Mouse (Mus musculus) intestine, embryonic 14.5 days (tissue): ENCODE measurements around the gene Anxa2. TPM values are rescaled to one million over a fixed set of nuclear protein-coding genes. Genes with fewer than 3 reads are reported as not detected.

ENCODE experiments used
- ATAC-seq: fragments of 200-750 bp; cut with Nextera tagmentation; replicated peaks from 2 replicates; pipeline ENCODE4 v1.8.0; 2017; ENCODE audit warnings: low read depth, moderate number of reproducible peaks, moderate TSS enrichment, moderate library complexity; ENCODE audit not compliant: low FRiP score, low TSS enrichment
- DNase-seq: peaks from one replicate; pipeline ENCODE4 v3.0.0-alpha.2; 2018; ENCODE audit warnings: low spot score
- H3K27ac ChIP-seq: fragments of 300-500 bp; sonication (generic); 2 replicates; pipeline ENCODE4 v1.5.1; 2014; ENCODE audit warnings: low read depth, mild to moderate bottlenecking, control low read depth
- H3K27me3 ChIP-seq: fragments of 300-500 bp; sonication (generic); replicated peaks from 2 replicates; pipeline ENCODE4 v1.6.1; 2014; ENCODE audit warnings: low read length, control low read depth; ENCODE audit not compliant: control insufficient read depth, insufficient read depth
- H3K36me3 ChIP-seq: fragments of 300-500 bp; sonication (generic); 2 replicates; pipeline ENCODE4 v1.6.1; 2014; ENCODE audit warnings: low read length, control low read depth; ENCODE audit not compliant: control insufficient read depth, insufficient read depth
- H3K4me1 ChIP-seq: fragments of 300-500 bp; sonication (generic); replicated peaks from 2 replicates; pipeline ENCODE4 v1.6.1; 2014; ENCODE audit warnings: low read length, control low read depth, mixed read lengths; ENCODE audit not compliant: control insufficient read depth, insufficient read depth
- H3K4me2 ChIP-seq: fragments of 300-500 bp; sonication (generic); 2 replicates; pipeline ENCODE4 v1.6.1; 2014; ENCODE audit warnings: low read length
- H3K4me3 ChIP-seq: fragments of 300-500 bp; sonication (generic); 2 replicates; pipeline ENCODE4 v1.5.1; 2014; ENCODE audit warnings: low read depth, low read length, control low read depth, mixed read lengths
- H3K9ac ChIP-seq: fragments of 300-500 bp; sonication (generic); 2 replicates; pipeline ENCODE4 v1.6.1; 2014; ENCODE audit warnings: mild to moderate bottlenecking, low read length
- H3K9me3 ChIP-seq: fragments of 300-500 bp; sonication (generic); 2 replicates; pipeline ENCODE4 v1.6.1; 2016; ENCODE audit warnings: low read length, control low read depth; ENCODE audit not compliant: control insufficient read depth
- WGBS: fragments of 180-500 bp; shearing (Covaris S2); extraction: QIAGEN DNeasy Blood & Tissue Kit; methylation state at CpG from one replicate; pipeline ENCODE4 v1.1.7; 2014; 5-methylcytosine and 5-hydroxymethylcytosine counted together
- polyA plus RNA-seq: library from polyadenylated mRNA; unstranded; fragments of >200 nt; fragmentation: Nextera tagmentation; extraction: Ambion mirVana; gene quantifications from 2 replicates; pipeline ENCODE4 v1.2.1, GENCODE M21; 2014

Anxa2 gene
- polyA plus RNA-seq, result 377 and 383 TPM in 2 replicates

GRCm38 (mm10) chr9:69453066-69453900 is at the start of gene Anxa2:
Gene Anxa2 (plus strand): TSS chr9:69453620.
- peaks cover 41% of the 10 kb centered on the region for H3K4me1 ChIP-seq
- H3K4me3 ChIP-seq, result peak within 1 kb of the TSS; percentile 50
- 0 out of 2 replicates have a peak, but pooled peaks cover 11% of the 10 kb centered on the region for H3K27me3 ChIP-seq
- H3K36me3 ChIP-seq, result no peaks in the 10 kb centered on the region
- ATAC-seq (peak; percentile 87), DNase-seq (peak; percentile 95)
- peak within 1 kb of the TSS; percentile 79 for H3K9ac ChIP-seq
- H3K27ac ChIP-seq, result peak within 1 kb of the TSS; percentile 85
- WGBS, result 6% methylated on average over 30 of the region's 37 CpGs
- H3K9me3 ChIP-seq, result no peaks in the 10 kb centered on the region
- peak within 1 kb of the TSS; percentile 71 for H3K4me2 ChIP-seq

DNA sequence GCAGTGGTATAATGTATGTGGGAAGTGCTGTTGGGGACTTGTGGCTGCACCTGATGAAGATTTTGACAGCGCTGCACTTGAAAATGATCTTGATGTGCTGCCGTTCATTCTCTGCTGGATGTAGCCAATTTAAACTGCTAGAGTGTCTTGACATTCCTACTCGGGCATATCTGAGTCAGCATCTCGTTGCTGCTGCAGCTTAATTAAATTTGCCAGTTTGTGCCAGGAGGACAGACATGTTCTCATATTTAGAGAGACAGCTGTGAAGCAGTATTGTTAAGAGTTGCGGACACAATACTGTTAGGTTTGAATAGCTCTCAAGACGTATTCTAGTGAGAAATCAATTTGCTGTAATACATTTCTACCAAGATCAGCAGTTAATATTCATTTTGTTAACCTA is 48.7 kb upstream of the Anxa2 start:
- DNase-seq (no peak), ATAC-seq (no peak)
- WGBS, result 80% methylated on average over 6 of the region's 6 CpGs
- no peaks in the 10 kb centered on the region for H3K4me1 ChIP-seq
- no peak overlapping the region for H3K9ac ChIP-seq
- H3K36me3 ChIP-seq, result peaks cover 22% of the 10 kb centered on the region
- no peaks in the 10 kb centered on the region for H3K9me3 ChIP-seq
- no peaks in the 10 kb centered on the region for H3K27me3 ChIP-seq
- no peak overlapping the region for H3K4me2 ChIP-seq
- H3K4me3 ChIP-seq, result no peak overlapping the region
- H3K27ac ChIP-seq, result no peak overlapping the region

- H3K4me1 ChIP-seq, result no peaks in the 10 kb centered on the region
- no peak overlapping the region for H3K27ac ChIP-seq
- no peak overlapping the region for H3K4me2 ChIP-seq
- no peaks in the 10 kb centered on the region for H3K9me3 ChIP-seq
- no peak overlapping the region for H3K4me3 ChIP-seq
- ATAC-seq (no peak), DNase-seq (no peak)
- 92% methylated on average over 1 of the region's 1 CpGs for WGBS
- no peaks in the 10 kb centered on the region for H3K27me3 ChIP-seq
- H3K9ac ChIP-seq, result no peak overlapping the region
- peaks cover 59% of the 10 kb centered on the region for H3K36me3 ChIP-seq
These were observed 33.9 kb upstream of the Anxa2 start for GRCm38 (mm10) chr9:69419476-69419875.

GRCm38 (mm10) chr9:69430531-69430930 is 22.9 kb upstream of the Anxa2 start:
- H3K27ac ChIP-seq, result no peak overlapping the region
- H3K4me2 ChIP-seq, result no peak overlapping the region
- H3K9me3 ChIP-seq, result no peaks in the 10 kb centered on the region
- no peaks in the 10 kb centered on the region for H3K4me1 ChIP-seq
- peaks cover 62% of the 10 kb centered on the region for H3K36me3 ChIP-seq
- ATAC-seq, result no peak
- WGBS, result 88% methylated on average over 3 of the region's 3 CpGs
- H3K4me3 ChIP-seq, result no peak overlapping the region
- no peak overlapping the region for H3K9ac ChIP-seq
- H3K27me3 ChIP-seq, result no peaks in the 10 kb centered on the region
- no peak for DNase-seq

DNA sequence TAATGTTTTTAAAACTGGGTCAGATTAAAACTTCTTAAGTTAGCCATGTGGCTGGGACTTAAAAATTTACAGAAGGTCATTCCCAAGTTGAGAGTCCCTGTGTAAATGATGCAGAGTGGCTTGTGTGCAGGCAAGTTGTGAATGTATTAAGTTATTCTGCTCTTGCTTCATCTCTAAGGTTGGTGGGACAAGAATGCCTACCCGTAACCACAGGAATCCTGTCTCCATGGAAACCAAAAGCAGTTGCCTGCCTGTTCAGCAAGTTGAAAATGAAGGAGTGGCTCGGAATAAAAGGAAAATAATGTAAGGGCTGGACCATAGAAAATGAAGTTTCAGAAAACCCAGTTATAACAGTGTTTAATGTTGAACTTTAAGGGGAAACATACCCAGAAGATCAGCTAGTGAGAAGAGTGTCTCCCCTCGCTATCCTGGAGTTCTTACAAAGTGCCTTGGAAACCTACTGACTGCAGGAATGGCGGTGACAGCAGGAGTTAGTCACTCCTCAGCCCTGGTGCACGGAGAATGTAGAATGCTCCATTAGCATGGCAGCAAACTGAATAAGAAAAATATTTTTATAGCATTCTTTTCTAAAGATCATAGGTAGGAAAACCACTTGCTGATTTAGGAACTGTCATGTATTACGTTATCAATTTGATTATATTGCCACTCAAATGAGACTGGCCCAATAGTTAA is 21.4 kb upstream of the Anxa2 start:
- ATAC-seq (no peak), DNase-seq (no peak)
- Histone ChIP-seq H3K9ac (no peak overlapping the region), H3K4me2 (no peak overlapping the region), H3K4me1 (no peaks in the 10 kb centered on the region), H3K36me3 (peaks cover 48% of the 10 kb centered on the region), H3K27ac (no peak overlapping the region), H3K27me3 (no peaks in the 10 kb centered on the region), H3K9me3 (no peaks in the 10 kb centered on the region), H3K4me3 (no peak overlapping the region)
- 66% methylated on average over 6 of the region's 6 CpGs for WGBS

DNA sequence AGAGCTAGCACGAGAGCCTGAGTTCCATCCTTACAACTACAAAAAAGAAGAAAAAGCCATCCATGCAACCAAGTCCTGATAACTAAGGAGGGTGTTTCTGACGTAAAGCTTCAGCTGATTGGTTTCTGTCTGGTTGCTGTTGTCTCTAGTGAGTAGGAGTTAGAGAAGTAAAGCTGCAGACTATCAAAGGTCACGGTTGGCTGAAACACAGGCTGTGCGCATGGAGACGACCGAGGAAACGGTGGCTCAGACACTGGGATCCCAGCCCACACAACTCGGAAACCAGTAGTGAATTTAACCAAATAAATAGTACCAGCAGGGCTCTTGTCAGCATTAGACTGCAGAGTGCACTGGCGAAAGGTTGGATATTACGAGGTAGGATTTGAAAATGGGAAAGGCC is 18.2 kb upstream of the Anxa2 start:
- Histone ChIP-seq H3K9me3 (no peaks in the 10 kb centered on the region), H3K27me3 (no peaks in the 10 kb centered on the region), H3K4me2 (no peak overlapping the region), H3K36me3 (peaks cover 27% of the 10 kb centered on the region), H3K4me3 (no peak overlapping the region), H3K9ac (no peak overlapping the region), H3K4me1 (no peaks in the 10 kb centered on the region), H3K27ac (no peak overlapping the region)
- ATAC-seq (no peak), DNase-seq (no peak)
- WGBS, result 92% methylated on average over 10 of the region's 10 CpGs

GRCm38 (mm10) chr9:69435662-69436061 is 17.8 kb upstream of the Anxa2 start:
- H3K4me3 ChIP-seq, result no peak overlapping the region
- H3K4me2 ChIP-seq, result no peak overlapping the region
- no peaks in the 10 kb centered on the region for H3K4me1 ChIP-seq
- DNase-seq, result no peak
- H3K36me3 ChIP-seq, result peaks cover 22% of the 10 kb centered on the region
- no peak for ATAC-seq
- H3K27ac ChIP-seq, result no peak overlapping the region
- no peaks in the 10 kb centered on the region for H3K27me3 ChIP-seq
- no peaks in the 10 kb centered on the region for H3K9me3 ChIP-seq
- H3K9ac ChIP-seq, result no peak overlapping the region

- no peaks in the 10 kb centered on the region for H3K27me3 ChIP-seq
- H3K27ac ChIP-seq, result no peak overlapping the region
- no peak overlapping the region for H3K4me2 ChIP-seq
- 48% methylated on average over 7 of the region's 7 CpGs for WGBS
- no peaks in the 10 kb centered on the region for H3K36me3 ChIP-seq
- no peaks in the 10 kb centered on the region for H3K9me3 ChIP-seq
- no peak overlapping the region for H3K9ac ChIP-seq
- 0 out of 2 replicates have a peak, but pooled peaks cover 3% of the 10 kb centered on the region for H3K4me1 ChIP-seq
- ATAC-seq, result no peak
- DNase-seq, result no peak
- no peak overlapping the region for H3K4me3 ChIP-seq
These were observed 13.5 kb upstream of the Anxa2 start for GRCm38 (mm10) chr9:69439805-69440357.
